Mouse (Mus musculus) lung, embryonic 15.5 days (tissue): Measurements from ENCODE around the gene Tead1. TPM values are rescaled to one million over a fixed set of nuclear protein-coding genes. Genes with fewer than 3 reads are reported as not detected.
A peak's percentile ranks its signal among the peaks of the same experiment; 100 is the strongest.

ENCODE experiments used
- ATAC-seq: fragments of 200-750 bp; cut with Nextera tagmentation; 2 replicates; pipeline ENCODE4 v1.8.0; 2017; ENCODE audit warnings: moderate number of reproducible peaks, borderline replicate concordance; ENCODE audit not compliant: low FRiP score, low TSS enrichment; ENCODE audit errors: extremely low read depth
- H3K27ac ChIP-seq: fragments of 300-500 bp; sonication (generic); 2 replicates; pipeline ENCODE4 v1.5.1; 2015; ENCODE audit warnings: moderate library complexity, mild to moderate bottlenecking, inconsistent platforms
- H3K27me3 ChIP-seq: fragments of 300-500 bp; sonication (generic); 2 replicates; pipeline ENCODE4 v1.6.1; 2015; ENCODE audit warnings: inconsistent platforms
- H3K36me3 ChIP-seq: fragments of 300-500 bp; sonication (generic); 2 replicates; pipeline ENCODE4 v1.6.1; 2015; ENCODE audit warnings: inconsistent platforms
- H3K4me1 ChIP-seq: fragments of 300-500 bp; sonication (generic); 2 replicates; pipeline ENCODE4 v1.6.1; 2015; ENCODE audit warnings: inconsistent platforms
- H3K4me2 ChIP-seq: fragments of 300-500 bp; sonication (generic); 2 replicates; pipeline ENCODE4 v1.6.1; 2015; ENCODE audit warnings: inconsistent platforms, mild to moderate bottlenecking, moderate library complexity
- H3K4me3 ChIP-seq: fragments of 300-500 bp; sonication (generic); 2 replicates; pipeline ENCODE4 v1.5.1; 2015; ENCODE audit warnings: mild to moderate bottlenecking, inconsistent platforms
- H3K9ac ChIP-seq: fragments of 300-500 bp; sonication (generic); 2 replicates; pipeline ENCODE4 v1.6.1; 2015; ENCODE audit warnings: inconsistent platforms
- H3K9me3 ChIP-seq: fragments of 300-500 bp; sonication (generic); 2 replicates; pipeline ENCODE4 v1.6.1; 2016; ENCODE audit warnings: inconsistent platforms
- WGBS: fragments of 180-500 bp; shearing (Covaris S2); methylation state at CpG from one replicate; pipeline ENCODE4 v1.1.7; 2015; 5-methylcytosine and 5-hydroxymethylcytosine counted together
- polyA plus RNA-seq: library from polyadenylated mRNA; unstranded; fragments of >200 nt; fragmentation: Nextera tagmentation; extraction: Ambion mirVana; gene quantifications from 2 replicates; pipeline ENCODE4 v1.2.1, GENCODE M21; 2015

The Tead1 gene
- polyA plus RNA-seq, 1 experiment from 2014 or later: 30.0 TPM

DNA sequence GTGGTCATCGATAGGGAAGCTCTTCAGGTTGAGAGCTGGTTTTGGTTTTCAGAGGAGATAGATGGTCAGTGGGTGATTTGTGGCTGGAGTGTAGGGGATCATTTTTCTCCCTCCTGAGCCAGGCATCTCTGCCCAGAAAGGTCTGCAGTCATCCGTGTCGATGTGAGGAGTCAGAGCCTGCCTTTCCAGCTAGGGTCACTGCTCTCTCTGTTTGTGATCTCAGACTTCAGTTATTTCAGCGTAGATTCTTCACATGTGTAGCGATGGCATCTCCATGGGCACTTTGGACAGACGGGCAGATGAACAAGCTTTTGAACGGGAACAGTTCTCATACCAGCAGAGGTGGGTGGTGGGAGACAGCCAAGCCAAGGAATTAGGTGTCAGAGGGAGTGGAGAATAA lies 106.2 kb downstream of the Tead1 start:
- Histone ChIP-seq H3K4me3 (no peak overlapping the region), H3K27ac (no peak overlapping the region), H3K4me2 (no peak overlapping the region), H3K9me3 (no peaks in the 10 kb centered on the region), H3K36me3 (no peaks in the 10 kb centered on the region), H3K27me3 (no peaks in the 10 kb centered on the region), H3K4me1 (peaks cover 62% of the 10 kb centered on the region), H3K9ac (no peak overlapping the region)
- 66% methylated on average over 7 of the region's 7 CpGs for WGBS
- ATAC-seq: no peak

DNA sequence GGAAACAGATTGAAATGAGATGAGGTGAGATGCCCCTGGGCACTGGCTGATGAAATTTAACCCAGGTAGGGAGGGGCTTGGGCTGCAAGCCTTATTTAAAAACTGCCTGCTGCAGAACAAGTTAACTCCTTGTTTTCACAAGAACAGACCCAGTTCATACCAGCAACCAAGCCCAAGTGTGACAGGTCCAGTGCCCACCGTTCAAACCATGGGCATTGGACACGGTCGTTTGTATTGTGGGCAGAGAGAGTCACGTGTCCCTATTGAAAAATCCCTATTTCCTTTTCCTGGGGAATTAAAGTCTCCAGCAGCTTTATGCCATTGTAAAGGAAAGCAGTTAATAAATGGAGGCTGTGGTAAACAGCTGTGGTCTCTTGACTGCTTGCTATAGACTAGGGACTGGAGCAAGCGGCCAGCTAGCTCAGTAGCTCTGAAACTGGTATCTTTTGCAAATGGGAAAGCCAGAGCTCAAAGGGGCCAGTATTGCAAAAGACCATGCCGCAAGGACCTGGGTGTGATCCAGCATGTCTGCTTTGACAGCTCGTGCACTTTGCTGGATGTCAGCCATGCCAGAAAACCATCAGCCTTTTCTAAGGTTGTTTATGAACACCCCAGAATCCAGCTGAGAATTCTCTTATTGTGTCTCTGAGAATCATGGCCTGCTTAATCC lies 107.6 kb downstream of the Tead1 start:
- Histone ChIP-seq H3K36me3 (no peaks in the 10 kb centered on the region), H3K27ac (peak overlapping the region; percentile 77), H3K27me3 (no peaks in the 10 kb centered on the region), H3K4me3 (no peak overlapping the region), H3K9me3 (no peaks in the 10 kb centered on the region), H3K4me2 (peak overlapping the region; percentile 17), H3K4me1 (peaks cover 55% of the 10 kb centered on the region), H3K9ac (no peak overlapping the region)
- ATAC-seq: peak; percentile 76; the same call in 1 of the 2 replicates
- 28% methylated on average over 7 of the region's 7 CpGs for WGBS

DNA sequence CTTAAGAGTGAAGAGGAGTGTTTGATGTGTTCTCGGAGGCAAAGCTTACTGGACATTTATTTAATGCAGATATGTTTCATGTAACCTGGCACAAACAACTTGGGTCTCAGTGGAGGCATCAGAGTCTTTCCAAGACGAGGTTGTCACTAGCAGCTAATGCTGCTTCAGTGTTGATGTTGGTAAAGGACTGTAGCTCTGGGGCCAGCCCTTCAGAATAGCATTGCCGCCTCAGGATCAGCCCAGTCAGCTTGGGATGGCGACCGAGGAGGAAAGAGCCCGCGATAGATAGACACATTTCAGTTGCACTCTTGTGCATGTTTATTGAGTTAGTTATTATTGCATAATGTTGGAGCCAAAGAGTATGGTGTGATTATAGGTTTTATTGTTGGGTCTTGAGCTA lies 108.2 kb downstream of the Tead1 start:
- Histone ChIP-seq H3K27ac (peak overlapping the region; percentile 77), H3K4me1 (peaks cover 55% of the 10 kb centered on the region), H3K27me3 (no peaks in the 10 kb centered on the region), H3K4me2 (no peak overlapping the region), H3K9me3 (no peaks in the 10 kb centered on the region), H3K9ac (no peak overlapping the region), H3K4me3 (no peak overlapping the region), H3K36me3 (no peaks in the 10 kb centered on the region)
- WGBS: 41% methylated on average over 7 of the region's 7 CpGs
- no peak; the same call in 1 of the 2 replicates for ATAC-seq

DNA sequence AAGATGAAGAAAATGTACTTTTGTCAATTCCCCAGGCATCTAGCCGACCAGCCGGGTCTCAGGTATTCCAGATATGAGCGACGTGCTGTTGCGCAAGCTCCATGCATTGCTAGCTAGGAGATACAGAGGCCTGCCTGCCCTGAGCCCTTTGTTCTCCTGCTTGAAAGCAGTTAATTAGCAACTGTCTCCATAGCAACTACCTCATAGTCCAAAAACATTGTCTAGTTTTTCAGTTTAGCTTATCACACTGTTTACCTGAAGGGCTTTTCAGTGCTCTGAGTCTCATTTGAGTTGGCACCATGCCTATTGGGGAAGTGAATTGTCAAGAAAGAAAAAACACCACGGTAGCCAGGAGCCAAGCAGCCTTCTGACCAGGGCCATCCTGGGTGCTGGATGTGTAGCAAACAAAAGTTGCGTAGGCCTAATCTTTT lies 109.2 kb downstream of the Tead1 start:
- 34% methylated on average over 7 of the region's 7 CpGs for WGBS
- Histone ChIP-seq H3K9ac (no peak overlapping the region), H3K4me1 (peaks cover 55% of the 10 kb centered on the region), H3K4me2 (no peak overlapping the region), H3K9me3 (no peaks in the 10 kb centered on the region), H3K27me3 (no peaks in the 10 kb centered on the region), H3K27ac (peak overlapping the region; percentile 77), H3K36me3 (no peaks in the 10 kb centered on the region), H3K4me3 (no peak overlapping the region)
- peak; percentile 72; the same call in 1 of the 2 replicates for ATAC-seq

DNA sequence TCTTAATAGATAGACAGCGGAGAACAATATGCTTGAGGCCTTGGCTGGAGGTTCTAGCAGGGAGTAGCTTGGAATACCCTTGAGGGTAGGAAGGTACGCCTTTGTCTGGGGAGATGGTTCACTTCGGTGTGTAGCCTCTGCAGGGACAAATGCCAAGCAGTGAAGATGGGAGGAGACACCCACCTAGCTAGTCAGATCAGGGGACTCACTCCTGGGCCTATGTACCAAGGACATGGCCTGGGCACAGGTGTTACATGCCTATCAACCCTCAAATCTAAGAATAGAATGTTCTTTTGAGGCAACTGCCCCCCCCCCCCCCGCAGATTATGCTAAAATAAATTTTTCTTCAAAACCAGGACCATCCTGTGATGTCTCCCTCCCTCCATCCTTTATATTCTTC lies 110.6 kb downstream of the Tead1 start:
- H3K9me3 ChIP-seq: no peaks in the 10 kb centered on the region
- no peaks in the 10 kb centered on the region for H3K36me3 ChIP-seq
- peaks cover 67% of the 10 kb centered on the region for H3K4me1 ChIP-seq
- whole genome bisulfite sequencing: 83% methylated on average over 4 of the region's 4 CpGs
- H3K4me2 ChIP-seq: no peak overlapping the region
- no peaks in the 10 kb centered on the region for H3K27me3 ChIP-seq
- H3K9ac ChIP-seq: no peak overlapping the region
- peak overlapping the region; percentile 77; the same call in 1 of the 2 replicates for H3K27ac ChIP-seq
- no peak for ATAC-seq
- no peak overlapping the region for H3K4me3 ChIP-seq

DNA sequence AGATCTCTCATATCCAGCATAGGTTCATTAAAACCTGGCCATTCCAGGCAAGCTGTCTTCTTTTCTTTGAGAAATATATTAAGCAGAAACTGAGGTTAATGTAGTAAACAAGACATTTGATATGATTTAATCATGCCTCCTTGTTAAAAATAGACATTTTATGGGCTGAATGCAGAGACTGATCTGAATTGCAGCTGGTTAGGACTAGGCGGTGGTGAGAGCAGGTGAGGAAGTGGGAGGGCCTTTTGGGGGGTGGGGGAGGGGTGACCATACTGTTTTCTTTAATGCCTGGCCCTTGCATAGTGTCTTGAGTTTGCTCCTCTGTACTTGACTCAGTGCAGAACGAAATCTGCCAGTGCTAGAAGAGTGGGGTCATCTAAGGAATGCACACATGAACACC lies 111.2 kb downstream of the Tead1 start:
- H3K27ac ChIP-seq: peak overlapping the region; percentile 33; the same call in 1 of the 2 replicates
- WGBS: 30% methylated on average over 2 of the region's 2 CpGs

DNA sequence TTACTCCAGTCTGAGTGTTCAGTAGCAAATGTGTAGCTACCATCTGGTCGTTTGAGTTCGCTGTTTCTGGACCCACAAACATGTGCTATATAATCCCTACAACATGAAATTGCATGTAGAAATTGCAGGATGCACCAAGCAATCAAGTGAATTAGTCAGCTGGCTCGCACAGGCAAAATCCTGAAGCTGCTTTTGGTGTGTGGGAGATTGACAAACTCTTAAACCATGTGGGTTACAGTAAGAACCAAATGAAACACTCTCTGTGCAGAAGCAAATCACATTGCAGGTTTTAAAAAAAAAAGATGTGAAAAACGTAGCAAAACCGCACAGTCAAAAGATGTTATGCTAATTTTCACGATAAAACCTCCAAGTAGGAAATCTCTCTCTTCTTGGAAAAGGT lies 113.6 kb downstream of the Tead1 start:
- 82% methylated on average over 6 of the region's 6 CpGs for WGBS
- Histone ChIP-seq H3K36me3 (no peaks in the 10 kb centered on the region), H3K4me3 (no peak overlapping the region), H3K27me3 (no peaks in the 10 kb centered on the region), H3K4me2 (no peak overlapping the region), H3K9me3 (no peaks in the 10 kb centered on the region), H3K4me1 (peaks cover 62% of the 10 kb centered on the region), H3K27ac (no peak overlapping the region), H3K9ac (no peak overlapping the region)
- no peak for ATAC-seq

More for the DNA sequence above, 111.2 kb downstream of the Tead1 start:
- Histone ChIP-seq H3K9me3 (no peaks in the 10 kb centered on the region), H3K4me3 (no peak overlapping the region), H3K27me3 (no peaks in the 10 kb centered on the region), H3K9ac (no peak overlapping the region), H3K4me1 (peaks cover 71% of the 10 kb centered on the region), H3K4me2 (no peak overlapping the region), H3K36me3 (no peaks in the 10 kb centered on the region)
- no peak for ATAC-seq

DNA sequence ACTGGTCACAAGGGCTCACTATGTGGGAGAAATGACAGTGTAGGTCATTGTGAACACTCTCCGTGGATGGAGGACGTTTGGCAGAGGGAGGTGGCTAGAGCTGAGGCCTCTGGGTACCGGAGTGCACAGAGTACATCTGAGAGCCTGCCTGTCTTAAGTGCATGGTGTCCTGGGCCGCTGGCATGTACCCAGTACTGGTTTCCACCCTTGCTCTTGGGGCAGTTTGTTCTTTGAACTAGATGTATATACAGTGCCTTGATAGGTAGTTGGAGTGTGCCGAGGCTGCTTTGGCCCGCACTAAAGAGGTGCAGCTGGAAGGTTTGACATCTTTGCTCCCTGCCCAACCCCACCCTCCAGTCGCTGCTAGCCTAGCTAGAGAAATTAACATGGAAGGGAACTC lies 114.8 kb downstream of the Tead1 start:
- H3K9ac ChIP-seq: no peak overlapping the region
- peak; percentile 71; the same call in 1 of the 2 replicates for ATAC-seq
- no peaks in the 10 kb centered on the region for H3K36me3 ChIP-seq
- H3K27ac ChIP-seq: peak overlapping the region; percentile 60
- no peaks in the 10 kb centered on the region for H3K9me3 ChIP-seq
- H3K4me2 ChIP-seq: peak overlapping the region; percentile 6; the same call in 1 of the 2 replicates
- 16% methylated on average over 7 of the region's 7 CpGs for WGBS
- H3K27me3 ChIP-seq: no peaks in the 10 kb centered on the region
- no peak overlapping the region for H3K4me3 ChIP-seq
- peaks cover 54% of the 10 kb centered on the region for H3K4me1 ChIP-seq

DNA sequence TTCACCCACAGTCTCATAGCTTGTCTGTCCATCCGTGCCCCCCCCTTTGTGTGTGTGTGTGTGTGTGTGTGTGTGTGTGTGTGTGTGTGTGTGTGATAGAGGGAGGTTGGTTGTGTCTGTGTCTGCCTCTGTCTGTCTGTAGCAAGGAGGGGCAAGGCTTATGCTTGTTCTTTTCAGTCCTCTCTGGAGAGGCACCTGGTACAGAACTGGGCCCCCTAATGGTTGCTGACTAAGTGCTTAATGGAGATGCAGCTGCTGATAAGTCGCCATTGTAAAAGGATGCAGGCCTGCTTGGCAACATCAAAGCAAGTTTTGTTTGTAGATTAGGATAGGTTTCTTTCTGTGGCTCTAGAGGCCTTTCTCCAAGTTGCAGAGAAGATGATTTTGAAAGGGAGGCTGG lies 115.4 kb downstream of the Tead1 start:
- H3K4me1 ChIP-seq: peaks cover 48% of the 10 kb centered on the region
- no peaks in the 10 kb centered on the region for H3K27me3 ChIP-seq
- WGBS: 16% methylated on average over 2 of the region's 2 CpGs
- H3K4me2 ChIP-seq: no peak overlapping the region; the same call in 1 of the 2 replicates
- H3K4me3 ChIP-seq: no peak overlapping the region
- no peaks in the 10 kb centered on the region for H3K36me3 ChIP-seq
- ATAC-seq: no peak
- H3K9ac ChIP-seq: no peak overlapping the region
- H3K27ac ChIP-seq: peak overlapping the region; percentile 60
- H3K9me3 ChIP-seq: no peaks in the 10 kb centered on the region

DNA sequence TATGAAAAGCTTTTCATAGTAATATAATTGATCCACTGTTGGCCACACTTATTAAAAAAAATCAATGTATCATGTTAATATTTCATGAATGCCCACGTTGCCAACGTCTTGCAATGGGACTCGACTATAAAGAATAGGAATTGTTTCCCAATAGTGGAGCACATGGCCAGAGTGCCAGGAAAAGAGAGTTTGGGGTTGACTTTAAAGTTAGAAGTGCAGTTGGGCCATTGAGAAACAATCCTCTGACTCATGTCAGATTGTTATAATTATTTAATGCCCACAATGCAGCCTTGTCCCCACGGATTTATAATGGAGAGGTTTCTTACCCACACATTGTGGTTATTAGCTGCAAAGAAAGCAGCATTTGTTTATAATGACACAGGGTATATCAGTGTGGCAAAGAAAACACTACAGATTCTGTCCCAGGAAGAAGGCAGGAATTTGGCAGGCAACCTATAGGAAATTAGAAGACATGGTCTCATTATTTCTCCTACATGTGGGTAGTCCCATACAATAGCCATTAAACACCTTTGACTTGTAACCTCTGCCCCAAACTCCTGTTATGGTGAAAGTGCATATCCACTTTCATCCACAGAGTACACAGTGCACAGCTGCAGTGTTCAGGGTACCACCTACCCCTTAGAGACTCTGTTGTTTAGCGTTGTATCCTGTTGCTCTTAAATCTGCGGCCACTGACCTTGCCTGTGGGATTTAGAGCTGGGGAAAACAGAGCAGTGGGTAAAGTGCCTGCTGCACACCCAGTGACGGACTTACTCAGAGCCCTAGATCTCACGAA lies 118.6 kb downstream of the Tead1 start:
- Histone ChIP-seq H3K9me3 (no peaks in the 10 kb centered on the region), H3K4me3 (no peak overlapping the region), H3K36me3 (no peaks in the 10 kb centered on the region), H3K27me3 (no peaks in the 10 kb centered on the region), H3K4me1 (peaks cover 53% of the 10 kb centered on the region), H3K27ac (no peak overlapping the region), H3K9ac (no peak overlapping the region), H3K4me2 (no peak overlapping the region)
- 79% methylated on average over 8 of the region's 8 CpGs for WGBS
- no peak for ATAC-seq

DNA sequence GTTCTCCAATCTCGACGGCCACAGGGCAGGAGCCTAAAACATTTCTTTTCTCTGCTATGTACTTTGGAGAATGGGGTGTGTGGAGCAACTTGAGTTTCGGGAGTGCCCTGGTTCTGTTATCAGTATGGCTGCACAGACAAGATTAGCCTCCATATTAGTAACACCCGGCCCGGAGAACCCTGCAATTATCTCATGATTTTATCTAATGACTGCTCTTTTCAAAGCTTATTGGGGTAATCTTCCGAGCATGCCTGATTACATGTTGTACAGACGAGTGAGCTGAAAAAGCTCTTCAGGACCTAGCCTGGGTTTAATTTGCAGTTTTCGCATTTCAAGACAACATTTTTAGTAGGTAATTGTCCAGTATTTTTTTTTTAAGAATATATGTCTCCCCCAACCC lies 122.6 kb downstream of the Tead1 start:
- Histone ChIP-seq H3K9me3 (no peaks in the 10 kb centered on the region), H3K36me3 (no peaks in the 10 kb centered on the region), H3K27me3 (no peaks in the 10 kb centered on the region), H3K9ac (no peak overlapping the region), H3K4me3 (no peak overlapping the region), H3K4me1 (peaks cover 51% of the 10 kb centered on the region), H3K4me2 (no peak overlapping the region), H3K27ac (no peak overlapping the region)
- no peak for ATAC-seq
- 51% methylated on average over 8 of the region's 8 CpGs for WGBS
